Mouse (Mus musculus) erythroblast, embryonic 14.5 days (primary cell): ENCODE measurements around the gene Hebp1.

Experiments
- GATA1 ChIP-seq: IDR thresholded peaks from 2 replicates; pipeline ENCODE4 v1.6.1; 2012; ENCODE audit warnings: low read length, inconsistent platforms, mixed read lengths
- TAL1 ChIP-seq: IDR thresholded peaks from 3 replicates; pipeline ENCODE4 v1.6.1; 2012; ENCODE audit warnings: low read length, inconsistent platforms, mixed read lengths

GRCm38 (mm10) chr6:135167380-135168311, 30.2 kb downstream of the Hebp1 start:
- TF ChIP-seq GATA1 (no peak), TAL1 (no peak)
